Mouse (Mus musculus): ENCODE results near the gene Eml3. TPM values are rescaled to one million over a fixed set of nuclear protein-coding genes. Genes with fewer than 3 reads are reported as not detected.

Gene Eml3
- 5.5 TPM for polyA plus RNA-seq (2014; fragmentation: Illumina TruSeq; extraction: RNeasy Lipid Tissue Mini Kit (QIAGEN cat#74804); ENCODE audit: low read depth, low replicate concordance)

GRCm38 (mm10) chr19:8929224-8930088 is at the start of gene Eml3, which contains the start of gene Rom1:
Gene Eml3 (plus strand): TSS chr19:8929552.
Gene Rom1 (minus strand): TSS chr19:8929356.

DNA sequence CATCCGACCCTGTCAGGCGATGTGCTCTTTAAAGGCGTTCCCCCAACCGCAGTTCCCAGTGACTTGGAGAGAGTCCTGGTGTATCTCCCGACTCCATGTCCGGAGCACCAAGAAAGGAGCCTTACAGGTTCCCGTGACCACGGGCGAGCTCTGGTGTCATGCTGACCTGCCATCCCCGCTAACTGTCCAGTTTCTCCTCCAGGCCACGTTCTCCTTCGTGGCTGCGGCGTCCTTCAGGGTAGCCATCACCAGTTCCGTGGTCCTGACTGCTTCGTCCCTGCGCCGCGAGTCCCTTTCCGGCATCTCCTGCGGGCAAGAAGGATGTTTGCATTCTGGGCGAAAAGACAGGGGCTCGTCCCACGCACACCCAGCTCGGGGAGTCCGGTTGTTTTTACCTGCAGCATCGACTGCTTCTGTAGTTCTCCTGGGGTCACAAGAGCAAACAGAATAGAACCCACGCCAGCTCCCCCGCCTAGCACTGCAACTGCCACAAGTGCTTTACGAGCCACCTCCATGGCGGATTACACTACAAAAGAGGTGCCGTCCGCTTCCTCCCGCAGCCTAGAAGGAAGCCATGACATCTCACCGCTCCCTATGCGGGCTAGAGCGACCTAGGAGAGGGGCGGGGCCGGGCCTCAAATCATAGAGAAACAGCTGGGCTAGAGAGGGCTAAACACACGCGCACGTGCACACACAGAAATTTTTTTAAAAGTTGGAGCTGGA is 48.9 kb upstream of the Eml3 start, which contains the start of gene Uqcc3:
Uqcc3 (minus strand) TSS at position 613 of the 723 bp plus-strand sequence.

GRCm38 (mm10) chr19:8883616-8884015 is 45.7 kb upstream of the Eml3 start, which contains the start of the genes Lbhd1 and Gm49403:
Gene Lbhd1 (plus strand): TSS chr19:8883732.
Gene Gm49403 (plus strand): TSS chr19:8883930.

DNA sequence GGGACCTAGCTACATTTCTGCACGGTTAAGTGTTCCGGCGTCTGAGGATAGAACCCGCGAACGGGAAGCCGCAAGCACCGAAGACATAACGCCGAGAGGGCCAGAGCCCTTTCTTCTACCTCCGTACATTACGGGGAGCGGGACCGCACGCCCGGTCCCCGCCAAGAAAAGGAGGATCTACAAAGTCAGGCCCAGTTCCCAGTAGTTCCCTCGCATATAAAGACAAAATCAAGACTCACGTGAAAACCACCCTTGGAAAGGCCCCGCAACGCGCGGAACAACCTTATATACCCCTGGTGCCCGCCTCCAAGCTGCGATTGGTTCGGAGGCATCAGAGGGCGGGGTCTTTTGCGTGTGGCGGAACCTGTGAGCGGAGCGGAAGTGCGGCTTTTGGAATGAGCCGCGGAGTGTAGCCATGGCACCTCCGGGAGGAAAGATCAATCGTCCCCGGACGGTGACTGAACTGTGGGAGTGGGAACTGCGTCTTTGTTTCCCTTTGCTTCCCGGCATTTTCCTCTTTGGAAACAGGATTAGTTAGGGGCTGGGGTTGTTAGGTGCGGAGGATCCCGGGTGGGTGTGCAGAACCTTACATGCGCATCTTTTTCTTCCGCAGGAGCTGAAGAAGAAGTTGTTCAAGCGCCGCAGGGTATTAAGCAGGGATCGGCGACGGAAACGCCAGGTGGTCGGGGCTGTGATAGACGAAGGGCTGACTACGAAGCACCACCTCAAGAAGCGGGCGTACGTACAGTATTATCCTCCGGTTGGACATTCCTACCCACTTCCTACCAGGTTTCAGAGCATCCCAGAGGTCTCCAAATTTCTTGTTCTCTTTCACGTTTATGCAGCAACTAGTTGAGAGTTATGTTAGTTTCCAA is 40.6 kb upstream of the Eml3 start, which contains the start of the genes 1810009A15Rik and Gm49416:
1810009A15Rik (plus strand) TSS at position 343 of the 875 bp plus-strand sequence.
Gm49416 (plus strand) TSS at position 416 of the 875 bp plus-strand sequence.

GRCm38 (mm10) chr19:8892829-8893766 is 36.3 kb upstream of the Eml3 start, which contains the start of gene Ints5:
Gene Ints5 (plus strand): TSS chr19:8893005.

DNA sequence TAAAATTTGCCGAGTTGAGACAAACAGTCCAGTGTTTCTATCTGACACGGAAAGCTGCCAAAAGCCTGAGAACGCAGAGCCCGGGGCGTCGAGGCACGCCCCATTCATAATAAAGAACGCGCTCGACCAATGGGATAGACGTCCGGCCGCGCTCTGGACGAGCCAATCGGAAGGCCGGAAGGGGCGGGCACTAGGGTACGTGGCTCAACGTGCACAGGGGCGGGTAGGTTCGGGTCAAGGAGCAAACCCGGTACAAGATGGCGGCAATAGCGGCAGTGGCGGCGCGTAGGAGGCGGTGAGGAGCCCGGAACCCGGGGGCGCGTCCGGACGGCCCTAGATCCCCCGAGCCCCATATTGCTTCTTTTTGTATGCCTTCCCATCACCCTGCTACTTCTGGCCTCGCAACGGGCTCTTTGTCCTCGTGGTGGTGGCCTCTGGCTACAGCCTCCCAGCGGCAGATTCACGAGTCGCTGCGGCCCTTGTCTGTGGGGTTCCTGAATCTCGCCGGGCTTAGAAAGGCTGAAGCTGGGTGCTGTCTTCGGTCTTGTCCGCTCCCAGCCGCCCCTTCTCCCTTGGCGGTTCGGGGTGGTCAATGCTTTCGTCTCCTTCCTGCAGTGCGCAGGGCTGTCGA is 31.4 kb upstream of the Eml3 start, which contains the start of gene Ganab:
Ganab (plus strand) TSS at position 207 of the 631 bp plus-strand sequence.

GRCm38 (mm10) chr19:8920073-8920736 is 9.1 kb upstream of the Eml3 start, which contains the start of gene B3gat3:
Gene B3gat3 (plus strand): TSS chr19:8920374.

DNA sequence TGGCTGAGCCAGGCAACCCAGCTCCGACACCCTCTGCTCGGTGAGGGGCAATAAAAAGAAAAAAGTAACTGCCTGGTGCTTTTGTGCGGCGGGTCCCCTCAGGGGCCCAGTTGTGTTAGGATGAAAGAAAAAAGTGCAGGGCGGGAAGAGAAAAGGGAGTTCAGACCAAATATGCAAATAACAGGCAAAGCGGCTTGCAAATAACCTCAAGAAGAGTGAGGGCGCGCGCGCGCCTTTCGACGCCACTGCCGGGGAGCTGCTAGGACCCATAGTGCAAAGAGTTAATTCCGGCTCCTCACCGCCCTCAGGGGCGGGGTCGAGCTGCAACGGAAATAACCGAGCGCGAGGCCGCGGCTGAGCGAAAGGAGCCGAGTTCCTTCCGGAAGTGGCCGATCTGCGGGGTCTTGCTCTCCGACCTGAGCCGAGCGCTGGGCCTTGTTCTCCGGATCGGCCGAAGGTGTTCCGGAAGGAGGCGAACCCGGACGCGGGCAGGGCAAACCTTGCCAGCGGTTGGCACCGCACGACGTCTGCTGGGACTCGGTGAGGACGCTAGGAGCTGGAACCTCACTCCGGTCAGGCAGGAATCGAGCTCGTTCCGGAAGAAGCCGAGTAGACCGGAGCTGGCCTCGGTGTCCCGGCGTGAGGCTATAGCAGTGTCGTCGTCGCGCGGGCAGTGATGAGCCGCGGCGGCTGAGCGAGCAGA is 12.3 kb downstream of the Eml3 start, which contains the start of gene Mta2:
Mta2 (plus strand) TSS at position 361 of the 703 bp plus-strand sequence.

DNA sequence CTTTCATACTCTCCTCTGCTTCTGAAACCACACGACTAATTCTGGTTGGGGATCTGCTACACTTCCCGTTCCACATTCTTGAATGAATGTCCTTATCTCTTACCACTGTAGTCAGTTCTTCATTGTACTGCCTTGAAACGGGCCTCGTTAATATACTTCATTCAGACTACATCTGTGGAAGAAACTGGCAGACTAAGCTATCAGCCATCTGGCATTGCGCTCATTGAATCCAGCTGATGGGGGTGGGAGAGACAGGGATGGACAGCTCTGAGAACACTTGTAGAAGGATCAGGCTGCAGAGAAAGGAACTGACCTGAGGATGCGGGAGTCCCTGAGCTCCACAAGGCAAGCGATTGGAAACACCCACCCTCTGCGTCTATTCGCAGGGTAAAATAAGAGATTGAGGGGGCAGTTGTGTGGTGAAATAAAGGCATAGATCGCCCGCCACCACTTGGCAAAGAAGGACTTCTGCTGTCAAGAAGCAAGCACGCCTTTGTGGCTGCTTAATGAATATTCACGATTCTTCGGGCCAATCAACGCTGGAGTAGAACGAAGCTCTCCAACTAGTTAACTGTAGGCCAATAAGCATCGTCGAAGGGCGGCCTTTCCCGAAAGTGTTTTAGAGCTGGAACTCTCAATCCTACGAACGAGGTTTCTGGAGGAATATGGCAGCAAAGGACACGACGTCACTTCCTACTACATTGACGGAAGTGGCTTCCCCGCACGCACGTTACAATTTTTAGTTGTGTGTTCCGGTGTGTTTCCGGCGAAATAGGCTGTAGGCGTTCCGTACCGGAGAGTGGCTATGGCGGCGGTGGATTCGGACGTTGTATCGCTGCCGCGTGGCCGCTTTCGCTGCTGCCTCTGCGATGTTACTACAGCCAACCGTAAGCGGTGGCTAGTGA is 24.0 kb downstream of the Eml3 start, which contains the start of gene Tut1:
Tut1 (plus strand) TSS at position 713 of the 905 bp plus-strand sequence.

GRCm38 (mm10) chr19:8966590-8967372 is 37.4 kb downstream of the Eml3 start, which contains the start of gene Eef1g:
Gene Eef1g (plus strand): TSS chr19:8967041.

GRCm38 (mm10) chr19:8989066-8989566 is 59.8 kb downstream of the Eml3 start, which contains the start of gene Ahnak:
Gene Ahnak (plus strand): TSS chr19:8989284.

Other genes with a start within 250 kb of the Eml3 start
- gene Slc3a2, start 206.2 kb upstream of the Eml3 start, polyA plus RNA-seq (2014; fragmentation: Illumina TruSeq; extraction: RNeasy Lipid Tissue Mini Kit (QIAGEN cat#74804); ENCODE audit: low read depth, low replicate concordance), result 49.2 TPM
- 8.7 TPM for gene Wdr74, start 193.7 kb upstream of the Eml3 start, polyA plus RNA-seq (2014; fragmentation: Illumina TruSeq; extraction: RNeasy Lipid Tissue Mini Kit (QIAGEN cat#74804); ENCODE audit: low read depth, low replicate concordance)
- not detected for gene 1700092M07Rik, start 188.8 kb upstream of the Eml3 start, polyA plus RNA-seq (2014; fragmentation: Illumina TruSeq; extraction: RNeasy Lipid Tissue Mini Kit (QIAGEN cat#74804); ENCODE audit: low read depth, low replicate concordance)
- gene Stx5a, start 188.1 kb upstream of the Eml3 start, polyA plus RNA-seq (2014; fragmentation: Illumina TruSeq; extraction: RNeasy Lipid Tissue Mini Kit (QIAGEN cat#74804); ENCODE audit: low read depth, low replicate concordance), result 45.2 TPM
- gene Nxf1, start 172.5 kb upstream of the Eml3 start, polyA plus RNA-seq (2014; fragmentation: Illumina TruSeq; extraction: RNeasy Lipid Tissue Mini Kit (QIAGEN cat#74804); ENCODE audit: low read depth, low replicate concordance), result 39.4 TPM
- gene Tmem223, start 158.6 kb upstream of the Eml3 start, polyA plus RNA-seq (2014; fragmentation: Illumina TruSeq; extraction: RNeasy Lipid Tissue Mini Kit (QIAGEN cat#74804); ENCODE audit: low read depth, low replicate concordance), result 19.2 TPM
- 30.8 TPM for gene Tmem179b, start 155.1 kb upstream of the Eml3 start, polyA plus RNA-seq (2014; fragmentation: Illumina TruSeq; extraction: RNeasy Lipid Tissue Mini Kit (QIAGEN cat#74804); ENCODE audit: low read depth, low replicate concordance)
- gene Taf6l, start 143.1 kb upstream of the Eml3 start, polyA plus RNA-seq (2014; fragmentation: Illumina TruSeq; extraction: RNeasy Lipid Tissue Mini Kit (QIAGEN cat#74804); ENCODE audit: low read depth, low replicate concordance), result not detected
- 19.2 TPM for gene Polr2g, start 131.0 kb upstream of the Eml3 start, polyA plus RNA-seq (2014; fragmentation: Illumina TruSeq; extraction: RNeasy Lipid Tissue Mini Kit (QIAGEN cat#74804); ENCODE audit: low read depth, low replicate concordance)
- not detected for gene Zbtb3, start 127.0 kb upstream of the Eml3 start, polyA plus RNA-seq (2014; fragmentation: Illumina TruSeq; extraction: RNeasy Lipid Tissue Mini Kit (QIAGEN cat#74804); ENCODE audit: low read depth, low replicate concordance)
- gene Ttc9c, start 110.2 kb upstream of the Eml3 start, polyA plus RNA-seq (2014; fragmentation: Illumina TruSeq; extraction: RNeasy Lipid Tissue Mini Kit (QIAGEN cat#74804); ENCODE audit: low read depth, low replicate concordance), result 27.0 TPM
- gene Hnrnpul2, start 109.5 kb upstream of the Eml3 start, polyA plus RNA-seq (2014; fragmentation: Illumina TruSeq; extraction: RNeasy Lipid Tissue Mini Kit (QIAGEN cat#74804); ENCODE audit: low read depth, low replicate concordance), result 49.7 TPM
- gene AC129217.1, start 99.8 kb upstream of the Eml3 start, polyA plus RNA-seq (2014; fragmentation: Illumina TruSeq; extraction: RNeasy Lipid Tissue Mini Kit (QIAGEN cat#74804); ENCODE audit: low read depth, low replicate concordance), result not detected
- 6.6 TPM for gene Bscl2, start 92.1 kb upstream of the Eml3 start, polyA plus RNA-seq (2014; fragmentation: Illumina TruSeq; extraction: RNeasy Lipid Tissue Mini Kit (QIAGEN cat#74804); ENCODE audit: low read depth, low replicate concordance)
- gene Gng3, start 90.4 kb upstream of the Eml3 start, polyA plus RNA-seq (2014; fragmentation: Illumina TruSeq; extraction: RNeasy Lipid Tissue Mini Kit (QIAGEN cat#74804); ENCODE audit: low read depth, low replicate concordance), result not detected
- gene Lrrn4cl, start 78.8 kb upstream of the Eml3 start, polyA plus RNA-seq (2014; fragmentation: Illumina TruSeq; extraction: RNeasy Lipid Tissue Mini Kit (QIAGEN cat#74804); ENCODE audit: low read depth, low replicate concordance), result not detected
- 32.8 TPM for gene Ubxn1, start 58.1 kb upstream of the Eml3 start, polyA plus RNA-seq (2014; fragmentation: Illumina TruSeq; extraction: RNeasy Lipid Tissue Mini Kit (QIAGEN cat#74804); ENCODE audit: low read depth, low replicate concordance)
- 2.7 TPM for gene Uqcc3, start 48.6 kb upstream of the Eml3 start, polyA plus RNA-seq (2014; fragmentation: Illumina TruSeq; extraction: RNeasy Lipid Tissue Mini Kit (QIAGEN cat#74804); ENCODE audit: low read depth, low replicate concordance)
- gene Lbhd1, start 45.8 kb upstream of the Eml3 start, polyA plus RNA-seq (2014; fragmentation: Illumina TruSeq; extraction: RNeasy Lipid Tissue Mini Kit (QIAGEN cat#74804); ENCODE audit: low read depth, low replicate concordance), result 49.1 TPM
- not detected for gene Gm49403, start 45.6 kb upstream of the Eml3 start, polyA plus RNA-seq (2014; fragmentation: Illumina TruSeq; extraction: RNeasy Lipid Tissue Mini Kit (QIAGEN cat#74804); ENCODE audit: low read depth, low replicate concordance)
- gene 1810009A15Rik, start 40.7 kb upstream of the Eml3 start, polyA plus RNA-seq (2014; fragmentation: Illumina TruSeq; extraction: RNeasy Lipid Tissue Mini Kit (QIAGEN cat#74804); ENCODE audit: low read depth, low replicate concordance), result 9.1 TPM
- gene Gm49416, start 40.6 kb upstream of the Eml3 start, polyA plus RNA-seq (2014; fragmentation: Illumina TruSeq; extraction: RNeasy Lipid Tissue Mini Kit (QIAGEN cat#74804); ENCODE audit: low read depth, low replicate concordance), result not detected
- gene Ints5, start 36.5 kb upstream of the Eml3 start, polyA plus RNA-seq (2014; fragmentation: Illumina TruSeq; extraction: RNeasy Lipid Tissue Mini Kit (QIAGEN cat#74804); ENCODE audit: low read depth, low replicate concordance), result 0.77 TPM
- 79.5 TPM for gene Ganab, start 31.5 kb upstream of the Eml3 start, polyA plus RNA-seq (2014; fragmentation: Illumina TruSeq; extraction: RNeasy Lipid Tissue Mini Kit (QIAGEN cat#74804); ENCODE audit: low read depth, low replicate concordance)
- gene B3gat3, start 9.2 kb upstream of the Eml3 start, polyA plus RNA-seq (2014; fragmentation: Illumina TruSeq; extraction: RNeasy Lipid Tissue Mini Kit (QIAGEN cat#74804); ENCODE audit: low read depth, low replicate concordance), result 6.2 TPM
- 0.50 TPM for gene Rom1, start 196 bp upstream of the Eml3 start, polyA plus RNA-seq (2014; fragmentation: Illumina TruSeq; extraction: RNeasy Lipid Tissue Mini Kit (QIAGEN cat#74804); ENCODE audit: low read depth, low replicate concordance)
- 28.0 TPM for gene Mta2, start 12.3 kb downstream of the Eml3 start, polyA plus RNA-seq (2014; fragmentation: Illumina TruSeq; extraction: RNeasy Lipid Tissue Mini Kit (QIAGEN cat#74804); ENCODE audit: low read depth, low replicate concordance)
- 2.6 TPM for gene Tut1, start 24.3 kb downstream of the Eml3 start, polyA plus RNA-seq (2014; fragmentation: Illumina TruSeq; extraction: RNeasy Lipid Tissue Mini Kit (QIAGEN cat#74804); ENCODE audit: low read depth, low replicate concordance)
- gene Eef1g, start 37.5 kb downstream of the Eml3 start, polyA plus RNA-seq (2014; fragmentation: Illumina TruSeq; extraction: RNeasy Lipid Tissue Mini Kit (QIAGEN cat#74804); ENCODE audit: low read depth, low replicate concordance), result 44.9 TPM
- gene Ahnak, start 59.7 kb downstream of the Eml3 start, polyA plus RNA-seq (2014; fragmentation: Illumina TruSeq; extraction: RNeasy Lipid Tissue Mini Kit (QIAGEN cat#74804); ENCODE audit: low read depth, low replicate concordance), result 3.2 TPM
- gene Scgb1a1, start 158.4 kb downstream of the Eml3 start, polyA plus RNA-seq (2014; fragmentation: Illumina TruSeq; extraction: RNeasy Lipid Tissue Mini Kit (QIAGEN cat#74804); ENCODE audit: low read depth, low replicate concordance), result not detected
- gene Asrgl1, start 206.1 kb downstream of the Eml3 start, polyA plus RNA-seq (2014; fragmentation: Illumina TruSeq; extraction: RNeasy Lipid Tissue Mini Kit (QIAGEN cat#74804); ENCODE audit: low read depth, low replicate concordance), result 7.7 TPM

Data from liver, adult 10 weeks (tissue).